Mouse (Mus musculus) E14TG2a.4 (cell line): ENCODE data around the gene Rln1.

Experiments used
- H3K27me3 ChIP-seq: 2 replicates; pipeline ENCODE4 v1.6.1; 2014; ENCODE audit warnings: low read length, control low read depth; ENCODE audit not compliant: insufficient read depth
- H3K36me3 ChIP-seq: 2 replicates; pipeline ENCODE4 v1.6.1; 2014; ENCODE audit warnings: low read length, control low read depth; ENCODE audit not compliant: insufficient read depth
- H3K4me1 ChIP-seq: replicated peaks from 2 replicates; pipeline ENCODE4 v1.6.1; 2014; ENCODE audit warnings: low read depth, low read length, control low read depth
- H3K4me3 ChIP-seq: replicated peaks from 2 replicates; pipeline ENCODE4 v1.5.1; 2014; ENCODE audit warnings: mild to moderate bottlenecking, low read length
- H3K9me3 ChIP-seq: 2 replicates; pipeline ENCODE4 v1.6.1; 2014; ENCODE audit warnings: low read length, control low read depth
- CTCF ChIP-seq: conservative IDR thresholded peaks from 2 replicates; pipeline ENCODE4 v1.5.1; 2014; ENCODE audit warnings: low read length
- NANOG ChIP-seq: IDR thresholded peaks from 2 replicates; pipeline ENCODE4 v1.6.1; 2014; ENCODE audit warnings: borderline replicate concordance, low read length, mixed read lengths
- POU5F1 ChIP-seq: IDR thresholded peaks from 2 replicates; pipeline ENCODE4 v1.6.1; 2014; ENCODE audit warnings: low read length, borderline replicate concordance

The Rln1 gene

DNA sequence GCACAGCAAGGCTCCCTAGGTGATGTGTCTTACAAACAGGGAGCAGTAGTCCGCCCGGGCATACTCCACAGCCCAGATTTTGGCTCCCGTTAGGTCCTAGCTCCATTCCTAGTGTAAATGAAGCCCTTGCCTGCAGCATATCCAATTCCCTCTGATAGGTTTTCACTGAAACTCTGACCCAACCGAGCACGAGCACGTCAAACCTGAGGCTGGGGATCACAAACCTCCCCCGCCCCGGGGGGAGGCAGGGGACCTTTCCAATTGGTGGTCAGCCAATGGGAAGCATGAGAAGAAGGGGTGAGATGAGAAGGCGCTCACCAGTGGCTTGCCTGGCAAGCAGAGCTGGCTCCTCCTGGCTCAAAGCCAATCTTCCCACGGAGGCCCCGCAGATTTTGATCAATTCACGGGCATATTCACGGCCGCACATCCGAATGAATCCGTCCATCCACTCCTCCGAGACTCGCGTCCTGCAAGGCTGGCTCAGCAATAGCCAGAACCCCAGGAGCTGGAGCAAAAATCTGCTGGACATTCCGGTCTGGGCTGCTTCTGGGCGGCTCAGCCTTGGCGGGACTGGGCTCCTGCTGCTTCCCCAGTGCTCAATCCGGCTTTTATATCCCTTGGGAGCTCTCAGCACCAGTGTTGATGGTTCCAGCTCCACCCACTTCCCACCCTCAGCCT, at the start of gene Rln1:
Gene Rln1 (minus strand): TSS at position 603 of the 678 bp plus-strand sequence.
- TF ChIP-seq NANOG (no peak), POU5F1 (no peak), CTCF (no peak)
- Histone ChIP-seq H3K4me1 (peaks cover 16% of the 10 kb centered on the region), H3K36me3 (no peaks in the 10 kb centered on the region), H3K27me3 (peaks cover 8% of the 10 kb centered on the region), H3K9me3 (no peaks in the 10 kb centered on the region), H3K4me3 (peak within 1 kb of the TSS; percentile 72)

DNA sequence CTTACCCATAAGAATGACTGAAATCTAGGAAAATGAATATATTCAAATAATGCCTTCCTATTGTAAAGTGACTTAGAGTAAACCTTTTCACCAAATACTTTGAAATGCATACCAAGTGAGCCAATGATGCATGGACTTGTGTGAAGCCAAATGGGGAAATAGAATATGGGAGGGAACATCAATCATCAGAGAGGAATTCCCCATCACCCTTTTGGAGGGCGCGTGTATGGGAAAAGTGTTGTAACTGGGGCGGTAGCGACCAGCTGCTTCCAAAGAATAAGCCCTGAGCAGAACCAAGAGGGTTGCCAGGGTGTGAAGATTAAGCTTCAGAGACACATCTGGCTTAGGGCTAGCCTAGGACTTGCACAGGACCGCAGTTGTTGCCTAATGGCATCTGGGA, 48.9 kb upstream of the Rln1 start:
- Histone ChIP-seq H3K36me3 (no peaks in the 10 kb centered on the region), H3K9me3 (no peaks in the 10 kb centered on the region), H3K27me3 (no peaks in the 10 kb centered on the region), H3K4me3 (no peak overlapping the region), H3K4me1 (peaks cover 19% of the 10 kb centered on the region)
- no peak for TF ChIP-seq CTCF
- no peak for TF ChIP-seq NANOG
- no peak for TF ChIP-seq POU5F1

DNA sequence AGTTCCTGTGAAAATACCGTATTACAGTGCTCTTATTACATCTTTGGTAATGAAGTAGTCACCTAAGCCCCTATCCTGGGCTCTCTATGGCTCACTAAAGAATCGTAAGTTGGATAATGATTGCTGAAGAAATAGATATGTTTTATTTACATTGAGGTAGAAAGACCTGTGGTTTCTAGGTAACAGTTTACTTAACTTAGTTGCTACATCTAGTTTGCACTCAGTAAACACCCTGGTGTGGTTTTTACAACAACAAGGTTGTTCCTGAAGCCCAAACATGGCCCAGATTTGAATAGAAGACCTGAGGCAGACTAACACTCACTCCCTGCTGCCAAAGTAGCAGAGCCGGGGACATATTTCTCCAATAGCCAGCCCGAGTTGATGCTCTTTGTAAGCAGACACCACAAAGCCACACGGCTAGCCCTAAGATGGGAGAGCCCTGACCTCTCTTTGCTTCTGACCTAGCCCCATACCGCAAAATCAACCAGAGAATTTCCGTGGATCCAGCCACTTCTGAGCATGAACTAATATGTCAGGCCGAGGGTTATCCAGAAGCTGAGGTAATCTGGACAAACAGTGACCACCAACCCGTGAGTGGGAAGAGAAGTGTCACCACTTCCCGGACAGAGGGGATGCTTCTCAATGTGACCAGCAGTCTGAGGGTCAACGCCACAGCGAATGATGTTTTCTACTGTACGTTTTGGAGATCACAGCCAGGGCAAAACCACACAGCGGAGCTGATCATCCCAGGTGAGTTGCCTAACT, 45.6 kb upstream of the Rln1 start:
- no peak for TF ChIP-seq NANOG
- no peak for TF ChIP-seq CTCF
- no peak for TF ChIP-seq POU5F1
- H3K9me3 ChIP-seq, result no peaks in the 10 kb centered on the region
- no peak overlapping the region for H3K4me3 ChIP-seq
- peaks cover 19% of the 10 kb centered on the region for H3K4me1 ChIP-seq
- no peaks in the 10 kb centered on the region for H3K27me3 ChIP-seq
- no peaks in the 10 kb centered on the region for H3K36me3 ChIP-seq

DNA sequence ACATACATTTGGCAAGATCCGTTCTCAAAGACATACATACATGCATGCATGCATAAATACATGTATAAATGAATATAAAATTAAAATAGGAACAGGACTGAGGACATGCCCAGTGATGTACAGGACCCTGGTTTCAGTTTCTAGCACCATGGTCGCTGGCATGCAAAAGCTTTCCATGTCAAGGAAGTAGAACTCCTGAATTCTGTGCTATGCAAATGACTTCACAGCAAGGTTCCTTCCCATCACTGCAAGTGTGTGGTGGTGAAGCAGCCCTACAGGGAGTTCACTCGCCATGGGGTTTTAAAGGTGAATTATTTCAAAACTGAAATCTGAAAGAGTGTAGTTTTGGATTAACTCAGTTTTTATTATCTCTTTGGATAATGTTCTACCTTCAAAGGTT, 41.9 kb upstream of the Rln1 start:
- no peak overlapping the region for H3K4me3 ChIP-seq
- TF ChIP-seq POU5F1 (no peak), CTCF (no peak), NANOG (no peak)

DNA sequence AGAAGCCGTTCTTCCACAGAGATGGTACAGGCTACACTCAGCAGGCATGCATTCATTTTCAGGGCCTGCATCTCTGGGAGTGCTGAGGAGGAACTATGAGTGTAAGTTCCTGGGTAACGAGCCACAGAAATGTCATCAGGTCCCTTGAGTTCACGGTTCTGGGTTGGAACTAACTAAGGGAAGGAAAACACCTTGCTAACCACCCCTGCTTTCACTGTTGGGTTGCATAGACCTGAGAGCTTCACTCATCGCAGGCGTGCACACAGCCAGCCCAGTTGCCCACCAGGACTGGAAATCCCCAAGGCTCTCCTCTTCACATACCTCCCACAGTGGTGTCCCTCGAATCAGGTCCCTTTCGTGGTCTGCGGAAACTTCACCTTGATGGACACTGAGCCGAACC, 40.5 kb upstream of the Rln1 start:
- H3K4me1 ChIP-seq, result 0 out of 2 replicates have a peak, but pooled peaks cover 7% of the 10 kb centered on the region
- H3K9me3 ChIP-seq, result no peaks in the 10 kb centered on the region
- H3K27me3 ChIP-seq, result no peaks in the 10 kb centered on the region; the same call in 1 of the 2 replicates
- TF ChIP-seq NANOG (no peak), POU5F1 (no peak), CTCF (no peak)
- no peaks in the 10 kb centered on the region for H3K36me3 ChIP-seq
- no peak overlapping the region for H3K4me3 ChIP-seq

More for the DNA sequence above, 41.9 kb upstream of the Rln1 start:
- Histone ChIP-seq H3K36me3 (no peaks in the 10 kb centered on the region), H3K4me1 (0 out of 2 replicates have a peak, but pooled peaks cover 7% of the 10 kb centered on the region), H3K27me3 (no peaks in the 10 kb centered on the region; the same call in 1 of the 2 replicates), H3K9me3 (no peaks in the 10 kb centered on the region)

DNA sequence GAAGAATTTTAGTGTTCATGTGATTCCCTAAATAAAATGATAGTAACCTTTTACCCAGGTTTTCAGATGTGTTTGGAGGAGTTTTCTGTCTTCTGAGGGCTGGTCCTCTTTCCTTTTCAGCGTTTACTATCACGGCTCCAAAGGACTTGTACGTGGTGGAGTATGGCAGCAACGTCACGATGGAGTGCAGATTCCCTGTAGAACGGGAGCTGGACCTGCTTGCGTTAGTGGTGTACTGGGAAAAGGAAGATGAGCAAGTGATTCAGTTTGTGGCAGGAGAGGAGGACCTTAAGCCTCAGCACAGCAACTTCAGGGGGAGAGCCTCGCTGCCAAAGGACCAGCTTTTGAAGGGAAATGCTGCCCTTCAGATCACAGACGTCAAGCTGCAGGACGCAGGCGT, 39.0 kb upstream of the Rln1 start:
- Histone ChIP-seq H3K4me1 (0 out of 2 replicates have a peak, but pooled peaks cover 7% of the 10 kb centered on the region), H3K4me3 (no peak overlapping the region), H3K9me3 (no peaks in the 10 kb centered on the region), H3K27me3 (peaks cover 5% of the 10 kb centered on the region), H3K36me3 (no peaks in the 10 kb centered on the region)
- TF ChIP-seq POU5F1 (no peak), NANOG (no peak), CTCF (no peak)

DNA sequence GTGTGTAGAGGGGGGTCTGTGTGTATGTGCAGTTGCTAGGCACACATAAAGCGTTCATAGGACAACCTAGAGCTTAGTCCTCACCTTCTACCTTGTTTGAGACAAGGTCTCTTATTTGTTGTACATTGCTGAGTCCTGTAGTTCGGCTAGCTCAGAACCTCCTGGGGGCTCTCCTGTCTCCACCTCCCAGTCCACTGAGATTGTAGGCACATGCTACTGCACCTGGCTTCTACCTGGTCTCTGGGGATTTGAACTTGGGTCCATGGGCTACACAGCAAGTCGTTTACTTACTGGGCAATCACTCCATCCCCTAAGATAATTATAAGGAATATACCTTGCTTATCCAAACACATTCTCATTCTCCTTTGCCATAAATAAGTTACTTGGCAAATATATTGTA, 38.2 kb upstream of the Rln1 start:
- no peaks in the 10 kb centered on the region for H3K36me3 ChIP-seq
- H3K4me1 ChIP-seq, result peaks cover 7% of the 10 kb centered on the region; the same call in 1 of the 2 replicates
- no peak overlapping the region for H3K4me3 ChIP-seq
- H3K27me3 ChIP-seq, result peaks cover 5% of the 10 kb centered on the region
- no peaks in the 10 kb centered on the region for H3K9me3 ChIP-seq
- TF ChIP-seq CTCF (no peak), POU5F1 (no peak), NANOG (no peak)

DNA sequence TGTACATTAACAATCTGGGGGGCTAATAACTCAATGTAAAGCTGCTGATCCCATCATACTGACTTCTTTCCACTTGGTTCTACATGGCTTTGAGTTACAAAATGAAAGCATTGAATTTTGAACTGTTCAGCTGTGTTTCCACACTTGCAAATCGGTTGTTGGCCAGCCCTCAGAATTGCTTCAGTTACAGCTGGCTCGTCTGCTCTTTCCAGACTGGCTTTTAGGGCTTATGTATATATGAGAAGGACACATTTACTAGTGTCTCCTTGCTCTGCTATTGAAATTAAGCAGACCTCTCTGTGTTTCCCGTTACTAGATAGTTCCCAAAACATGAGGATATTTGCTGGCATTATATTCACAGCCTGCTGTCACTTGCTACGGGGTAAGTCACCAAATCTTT, 37.7 kb upstream of the Rln1 start:
- Histone ChIP-seq H3K9me3 (no peaks in the 10 kb centered on the region), H3K36me3 (no peaks in the 10 kb centered on the region), H3K27me3 (peaks cover 10% of the 10 kb centered on the region), H3K4me1 (peaks cover 12% of the 10 kb centered on the region), H3K4me3 (no peak overlapping the region)
- TF ChIP-seq POU5F1, result no peak
- TF ChIP-seq CTCF, result no peak
- TF ChIP-seq NANOG, result no peak
